Mouse (Mus musculus): ENCODE data around the gene Dlg2. TPM values are rescaled to one million over a fixed set of nuclear protein-coding genes. Genes with fewer than 3 reads are reported as not detected.

Gene Dlg2
- polyA plus RNA-seq (2012; fragmentation: generic; extraction: Trizol), result 0.01 TPM
- long read RNA-seq, experiment 1, result 0 reads
- long read RNA-seq, experiment 2, result 0 reads

- peak within 1 kb of the TSS; percentile 62 for H3ac ChIP-seq (ENCODE audit: control insufficient read depth, insufficient read length, low read depth)
- no peaks in the 10 kb centered on the region for H3K27me3 ChIP-seq (ENCODE audit: control insufficient read depth, insufficient read depth, insufficient read length)
- no peak for TF ChIP-seq FOSL1 (IDR thresholded peaks at IDR 0.05; ENCODE audit: insufficient read depth, low read length, poor library complexity, severe bottlenecking)
- no peak for TF ChIP-seq MYOG (IDR thresholded peaks at IDR 0.05; ENCODE audit: control insufficient read depth, extremely low read depth, insufficient read length)
- no peak for TF ChIP-seq CTCF (IDR thresholded peaks at IDR 0.05; ENCODE audit: control insufficient read depth, insufficient read depth, insufficient read length)
- TF ChIP-seq MAX (IDR thresholded peaks at IDR 0.05), result no peak
- no peak for TF ChIP-seq MYOD1 (IDR thresholded peaks at IDR 0.05; ENCODE audit: control insufficient read depth, insufficient read length, low read depth)
- no peak for TF ChIP-seq CEBPB (IDR thresholded peaks at IDR 0.05; ENCODE audit: low read depth)
- TF ChIP-seq USF1 (IDR thresholded peaks at IDR 0.05; ENCODE audit: low read depth), result no peak
- no peaks in the 10 kb centered on the region for H3K36me3 ChIP-seq (ENCODE audit: control insufficient read depth, insufficient read depth)
- peak within 1 kb of the TSS; percentile 44 for H3K4me3 ChIP-seq (ENCODE audit: insufficient read depth, poor library complexity, severe bottlenecking)
- H3K79me3 ChIP-seq (ENCODE audit: low read depth), result no peaks in the 10 kb centered on the region
- peaks cover 5% of the 10 kb centered on the region for H3K79me2 ChIP-seq (ENCODE audit: control insufficient read depth, insufficient read depth)
Observed at GRCm38 (mm10) chr7:90476313-90477245, at the start of gene Dlg2. Gene Dlg2 (plus strand): TSS chr7:90476672.

DNA sequence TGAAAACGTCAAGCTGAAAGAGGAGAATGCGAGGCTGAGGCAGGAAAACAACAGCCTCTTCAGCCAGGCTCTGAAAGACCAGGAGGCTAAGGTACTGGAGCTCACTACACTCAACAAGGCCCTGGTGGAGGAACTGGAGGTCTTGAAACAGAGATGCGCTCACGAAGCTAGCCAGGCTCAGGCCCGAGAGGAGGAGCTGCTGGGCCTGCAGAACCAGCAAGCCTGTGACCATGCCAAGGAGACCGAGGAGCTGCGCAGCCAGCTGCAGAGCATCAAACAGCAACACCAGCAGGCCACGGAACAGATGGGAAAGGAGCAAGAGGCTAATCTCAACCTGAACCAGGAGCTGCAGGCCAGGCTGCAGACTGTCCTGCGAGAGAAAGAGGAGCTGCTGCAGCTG, 49.5 kb upstream of the Dlg2 start:
- Histone ChIP-seq H3K79me3 (ENCODE audit: low read depth) (no peaks in the 10 kb centered on the region), H3ac (ENCODE audit: control insufficient read depth, insufficient read length, low read depth) (no peak overlapping the region), H3K36me3 (ENCODE audit: control insufficient read depth, insufficient read depth) (no peaks in the 10 kb centered on the region), H3K27me3 (ENCODE audit: control insufficient read depth, insufficient read depth, insufficient read length) (peaks cover 5% of the 10 kb centered on the region), H3K4me3 (ENCODE audit: insufficient read depth, poor library complexity, severe bottlenecking) (no peak overlapping the region), H3K79me2 (ENCODE audit: control insufficient read depth, insufficient read depth) (no peaks in the 10 kb centered on the region)
- TF ChIP-seq USF1 (IDR thresholded peaks at IDR 0.05; ENCODE audit: low read depth) (no peak), CEBPB (IDR thresholded peaks at IDR 0.05; ENCODE audit: low read depth) (no peak), CTCF (IDR thresholded peaks at IDR 0.05; ENCODE audit: control insufficient read depth, insufficient read depth, insufficient read length) (no peak), MAX (IDR thresholded peaks at IDR 0.05) (no peak), MYOD1 (IDR thresholded peaks at IDR 0.05; ENCODE audit: control insufficient read depth, insufficient read length, low read depth) (no peak), MYOG (IDR thresholded peaks at IDR 0.05; ENCODE audit: control insufficient read depth, extremely low read depth, insufficient read length) (no peak), FOSL1 (IDR thresholded peaks at IDR 0.05; ENCODE audit: insufficient read depth, low read length, poor library complexity, severe bottlenecking) (no peak)

- H3K36me3 ChIP-seq (ENCODE audit: control insufficient read depth, insufficient read depth), result no peaks in the 10 kb centered on the region
- H3K79me2 ChIP-seq (ENCODE audit: control insufficient read depth, insufficient read depth), result no peaks in the 10 kb centered on the region
- no peak for TF ChIP-seq USF1 (IDR thresholded peaks at IDR 0.05; ENCODE audit: low read depth)
- no peak for TF ChIP-seq MYOD1 (IDR thresholded peaks at IDR 0.05; ENCODE audit: control insufficient read depth, insufficient read length, low read depth)
- H3ac ChIP-seq (ENCODE audit: control insufficient read depth, insufficient read length, low read depth), result no peak overlapping the region
- H3K79me3 ChIP-seq (ENCODE audit: low read depth), result no peaks in the 10 kb centered on the region
- no peak overlapping the region for H3K4me3 ChIP-seq (ENCODE audit: insufficient read depth, poor library complexity, severe bottlenecking)
- H3K27me3 ChIP-seq (ENCODE audit: control insufficient read depth, insufficient read depth, insufficient read length), result peaks cover 5% of the 10 kb centered on the region
Observed at GRCm38 (mm10) chr7:90432221-90432620, 44.3 kb upstream of the Dlg2 start.

DNA sequence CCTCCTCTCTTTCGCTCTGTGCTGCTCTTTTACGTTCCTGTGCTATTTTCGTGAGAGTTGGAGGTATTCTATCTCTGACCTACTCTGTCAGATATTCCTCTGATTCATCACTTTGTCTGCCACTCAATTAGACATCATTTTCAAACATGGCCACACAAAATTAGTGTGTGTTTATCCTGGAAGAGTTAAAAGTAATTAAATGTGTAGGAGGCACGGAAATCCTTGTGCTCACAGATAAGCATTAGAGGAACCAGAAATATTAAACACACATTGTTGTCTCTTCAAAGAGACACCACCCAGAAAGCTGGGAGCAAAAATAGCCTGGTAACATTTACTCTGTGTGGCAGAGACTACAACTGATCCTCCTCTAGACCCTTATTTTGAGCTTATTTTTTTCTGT, 36.4 kb upstream of the Dlg2 start:
- Histone ChIP-seq H3ac (ENCODE audit: control insufficient read depth, insufficient read length, low read depth) (no peak overlapping the region), H3K4me3 (ENCODE audit: insufficient read depth, poor library complexity, severe bottlenecking) (no peak overlapping the region), H3K27me3 (ENCODE audit: control insufficient read depth, insufficient read depth, insufficient read length) (no peaks in the 10 kb centered on the region), H3K79me3 (ENCODE audit: low read depth) (peaks cover 17% of the 10 kb centered on the region), H3K36me3 (ENCODE audit: control insufficient read depth, insufficient read depth) (peaks cover 9% of the 10 kb centered on the region), H3K79me2 (ENCODE audit: control insufficient read depth, insufficient read depth) (peaks cover 23% of the 10 kb centered on the region)
- TF ChIP-seq MYOD1 (IDR thresholded peaks at IDR 0.05; ENCODE audit: control insufficient read depth, insufficient read length, low read depth), result no peak
- TF ChIP-seq CTCF (IDR thresholded peaks at IDR 0.05; ENCODE audit: control insufficient read depth, insufficient read depth, insufficient read length), result no peak
- TF ChIP-seq USF1 (IDR thresholded peaks at IDR 0.05; ENCODE audit: low read depth), result no peak
- TF ChIP-seq MAX (IDR thresholded peaks at IDR 0.05), result no peak
- TF ChIP-seq MYOG (IDR thresholded peaks at IDR 0.05; ENCODE audit: control insufficient read depth, extremely low read depth, insufficient read length), result no peak
- no peak for TF ChIP-seq CEBPB (IDR thresholded peaks at IDR 0.05; ENCODE audit: low read depth)
- TF ChIP-seq FOSL1 (IDR thresholded peaks at IDR 0.05; ENCODE audit: insufficient read depth, low read length, poor library complexity, severe bottlenecking), result no peak

GRCm38 (mm10) chr7:90442070-90442469, 34.4 kb upstream of the Dlg2 start:
- Histone ChIP-seq H3K36me3 (ENCODE audit: control insufficient read depth, insufficient read depth) (peaks cover 23% of the 10 kb centered on the region), H3K79me3 (ENCODE audit: low read depth) (peaks cover 29% of the 10 kb centered on the region), H3K4me3 (ENCODE audit: insufficient read depth, poor library complexity, severe bottlenecking) (peak overlapping the region; percentile 3), H3ac (ENCODE audit: control insufficient read depth, insufficient read length, low read depth) (no peak overlapping the region), H3K27me3 (ENCODE audit: control insufficient read depth, insufficient read depth, insufficient read length) (no peaks in the 10 kb centered on the region), H3K79me2 (ENCODE audit: control insufficient read depth, insufficient read depth) (peaks cover 44% of the 10 kb centered on the region)
- TF ChIP-seq MYOD1 (IDR thresholded peaks at IDR 0.05; ENCODE audit: control insufficient read depth, insufficient read length, low read depth), result no peak
- no peak for TF ChIP-seq CEBPB (IDR thresholded peaks at IDR 0.05; ENCODE audit: low read depth)
- no peak for TF ChIP-seq USF1 (IDR thresholded peaks at IDR 0.05; ENCODE audit: low read depth)
- TF ChIP-seq FOSL1 (IDR thresholded peaks at IDR 0.05; ENCODE audit: insufficient read depth, low read length, poor library complexity, severe bottlenecking), result no peak

Measured in C2C12 (cell line).